Mouse (Mus musculus): ENCODE measurements at regions not wholly inside any gene's neighbourhood (a gene's known extent, or its start where the extent isn't known, plus 50 kb on each side); places are given as distances from the start of the nearest gene placed in this dataset.

- no peak for TF ChIP-seq POLR2A (IDR thresholded peaks at IDR 0.05; ENCODE audit: insufficient read depth, low read length)
- TF ChIP-seq CTCF (IDR thresholded peaks at IDR 0.05; ENCODE audit: low read depth, low read length): no peak
Observed at GRCm38 (mm10) chr10:96751580-96752264, 134.9 kb downstream of the Btg1 start.
